Mouse (Mus musculus) E14TG2a.4 (cell line): ENCODE results near the gene Znhit2.

Experiments
- CTCF ChIP-seq: conservative IDR thresholded peaks from 2 replicates; pipeline ENCODE4 v1.5.1; 2014; ENCODE audit warnings: low read length
- POU5F1 ChIP-seq: IDR thresholded peaks from 2 replicates; pipeline ENCODE4 v1.6.1; 2014; ENCODE audit warnings: low read length, borderline replicate concordance

- no peak for TF ChIP-seq POU5F1
- no peak for TF ChIP-seq CTCF
Measured at GRCm38 (mm10) chr19:6082156-6082555, 21.2 kb downstream of the Znhit2 start, which contains the start of gene Gm28374.
